Mouse (Mus musculus) heart, embryonic 12.5 days (tissue): ENCODE results near the gene Syt8. TPM values are rescaled to one million over a fixed set of nuclear protein-coding genes. Genes with fewer than 3 reads are reported as not detected.
"Not testable (repeated sequence)": the region's sequence is repeated elsewhere in the genome, so short reads cannot be mapped to it uniquely, and the experiment has no call there.

Experiments
- ATAC-seq: fragments of 200-750 bp; cut with Nextera tagmentation; 2 replicates; pipeline ENCODE4 v1.8.0; 2017; ENCODE audit warnings: moderate TSS enrichment, moderate library complexity; ENCODE audit not compliant: insufficient number of reproducible peaks, low FRiP score
- H3K27ac ChIP-seq: fragments of 300-500 bp; sonication (generic); 2 replicates; pipeline ENCODE4 v1.5.1; 2016; ENCODE audit warnings: mild to moderate bottlenecking, moderate library complexity; ENCODE audit not compliant: poor library complexity, severe bottlenecking
- H3K27me3 ChIP-seq: fragments of 300-500 bp; sonication (generic); replicated peaks from 2 replicates; pipeline ENCODE4 v1.6.1; 2016; ENCODE audit warnings: mild to moderate bottlenecking, moderate library complexity
- H3K36me3 ChIP-seq: fragments of 300-500 bp; sonication (generic); 2 replicates; pipeline ENCODE4 v1.6.1; 2016; ENCODE audit warnings: mild to moderate bottlenecking, moderate library complexity
- H3K4me1 ChIP-seq: fragments of 300-500 bp; sonication (generic); replicated peaks from 2 replicates; pipeline ENCODE4 v1.6.1; 2016; ENCODE audit warnings: mild to moderate bottlenecking
- H3K4me2 ChIP-seq: fragments of 300-500 bp; sonication (generic); 2 replicates; pipeline ENCODE4 v1.6.1; 2016; ENCODE audit warnings: mild to moderate bottlenecking, moderate library complexity
- H3K4me3 ChIP-seq: fragments of 300-500 bp; sonication (generic); 2 replicates; pipeline ENCODE4 v1.5.1; 2016; ENCODE audit warnings: mild to moderate bottlenecking
- H3K9ac ChIP-seq: fragments of 300-500 bp; sonication (generic); 2 replicates; pipeline ENCODE4 v1.6.1; 2016; ENCODE audit warnings: mild to moderate bottlenecking, moderate library complexity
- H3K9me3 ChIP-seq: fragments of 300-500 bp; sonication (generic); replicated peaks from 2 replicates; pipeline ENCODE4 v1.6.1; 2016; ENCODE audit warnings: mild to moderate bottlenecking, moderate library complexity
- WGBS: fragments of 180-500 bp; shearing (Covaris S2); methylation state at CpG from one replicate; pipeline ENCODE4 v1.1.7; 2016; 5-methylcytosine and 5-hydroxymethylcytosine counted together
- polyA plus RNA-seq: library from polyadenylated mRNA; unstranded; fragments of >200 nt; fragmentation: Nextera tagmentation; extraction: Ambion mirVana; gene quantifications from 2 replicates; pipeline ENCODE4 v1.2.1, GENCODE M21; 2016

Gene Syt8
- polyA plus RNA-seq, 1 experiment from 2014 or later, result 0.57 TPM

GRCm38 (mm10) chr7:142394261-142395190, 40.1 kb upstream of the Syt8 start:
- H3K9me3 ChIP-seq, result no peaks in the 10 kb centered on the region
- 68% methylated on average over 6 of the region's 6 CpGs for WGBS
- no peak for ATAC-seq
- H3K36me3 ChIP-seq, result no peaks in the 10 kb centered on the region
- 0 out of 2 replicates have a peak, but pooled peaks cover 5% of the 10 kb centered on the region for H3K4me1 ChIP-seq
- H3K27me3 ChIP-seq, result no peaks in the 10 kb centered on the region
- no peak overlapping the region for H3K4me3 ChIP-seq
- no peak overlapping the region for H3K4me2 ChIP-seq
- H3K9ac ChIP-seq, result no peak overlapping the region
- H3K27ac ChIP-seq, result no peak overlapping the region

- H3K9ac ChIP-seq, result no peak overlapping the region
- H3K27me3 ChIP-seq, result no peaks in the 10 kb centered on the region
- no peak for ATAC-seq
- no peaks in the 10 kb centered on the region for H3K36me3 ChIP-seq
- 67% methylated on average over 4 of the region's 4 CpGs for WGBS
- H3K9me3 ChIP-seq, result no peaks in the 10 kb centered on the region
- H3K4me2 ChIP-seq, result no peak overlapping the region
- no peak overlapping the region for H3K27ac ChIP-seq
- H3K4me3 ChIP-seq, result no peak overlapping the region
- 0 out of 2 replicates have a peak, but pooled peaks cover 5% of the 10 kb centered on the region for H3K4me1 ChIP-seq
Observed at GRCm38 (mm10) chr7:142395472-142395871, 39.2 kb upstream of the Syt8 start.

GRCm38 (mm10) chr7:142396611-142397010, 38.0 kb upstream of the Syt8 start:
- Histone ChIP-seq H3K4me3 (no peak overlapping the region), H3K9me3 (no peaks in the 10 kb centered on the region), H3K27ac (no peak overlapping the region), H3K27me3 (no peaks in the 10 kb centered on the region), H3K36me3 (no peaks in the 10 kb centered on the region), H3K9ac (no peak overlapping the region), H3K4me1 (0 out of 2 replicates have a peak, but pooled peaks cover 7% of the 10 kb centered on the region), H3K4me2 (no peak overlapping the region)
- ATAC-seq, result no peak
- 86% methylated on average over 1 of the region's 1 CpGs for WGBS

- 0 out of 2 replicates have a peak, but pooled peaks cover 5% of the 10 kb centered on the region for H3K4me1 ChIP-seq
- H3K36me3 ChIP-seq, result no peaks in the 10 kb centered on the region
- H3K9me3 ChIP-seq, result no peaks in the 10 kb centered on the region
- no peak overlapping the region for H3K9ac ChIP-seq
- H3K27ac ChIP-seq, result no peak overlapping the region
- no peak overlapping the region for H3K4me2 ChIP-seq
- H3K27me3 ChIP-seq, result no peaks in the 10 kb centered on the region
- ATAC-seq, result no peak
- WGBS, result 44% methylated on average over 2 of the region's 2 CpGs
- H3K4me3 ChIP-seq, result no peak overlapping the region
Observed at GRCm38 (mm10) chr7:142398052-142398451, 36.6 kb upstream of the Syt8 start.

GRCm38 (mm10) chr7:142399250-142399649, 35.4 kb upstream of the Syt8 start:
- Histone ChIP-seq H3K4me3 (no peak overlapping the region), H3K27me3 (no peaks in the 10 kb centered on the region), H3K9ac (no peak overlapping the region), H3K27ac (no peak overlapping the region), H3K4me2 (no peak overlapping the region), H3K9me3 (no peaks in the 10 kb centered on the region), H3K36me3 (no peaks in the 10 kb centered on the region), H3K4me1 (0 out of 2 replicates have a peak, but pooled peaks cover 2% of the 10 kb centered on the region)
- 52% methylated on average over 1 of the region's 1 CpGs for WGBS
- no peak for ATAC-seq

GRCm38 (mm10) chr7:142400112-142400749, 34.4 kb upstream of the Syt8 start:
- H3K4me1 ChIP-seq, result 0 out of 2 replicates have a peak, but pooled peaks cover 2% of the 10 kb centered on the region
- 68% methylated on average over 7 of the region's 7 CpGs for WGBS
- H3K4me3 ChIP-seq, result no peak overlapping the region
- no peaks in the 10 kb centered on the region for H3K9me3 ChIP-seq
- ATAC-seq, result no peak
- no peak overlapping the region for H3K27ac ChIP-seq
- H3K4me2 ChIP-seq, result no peak overlapping the region
- H3K36me3 ChIP-seq, result no peaks in the 10 kb centered on the region
- H3K27me3 ChIP-seq, result no peaks in the 10 kb centered on the region
- no peak overlapping the region for H3K9ac ChIP-seq

GRCm38 (mm10) chr7:142400750-142401142, 33.9 kb upstream of the Syt8 start:
- H3K4me3 ChIP-seq, result no peak overlapping the region
- no peak for ATAC-seq
- no peak overlapping the region for H3K27ac ChIP-seq
- WGBS, result 64% methylated on average over 7 of the region's 7 CpGs
- H3K9ac ChIP-seq, result no peak overlapping the region
- no peaks in the 10 kb centered on the region for H3K9me3 ChIP-seq
- H3K4me1 ChIP-seq, result 0 out of 2 replicates have a peak, but pooled peaks cover 2% of the 10 kb centered on the region
- H3K4me2 ChIP-seq, result no peak overlapping the region
- no peaks in the 10 kb centered on the region for H3K36me3 ChIP-seq
- no peaks in the 10 kb centered on the region for H3K27me3 ChIP-seq

GRCm38 (mm10) chr7:142403591-142403990, 31.1 kb upstream of the Syt8 start:
- Histone ChIP-seq H3K4me2 (no peak overlapping the region), H3K27ac (no peak overlapping the region), H3K9ac (no peak overlapping the region), H3K4me1 (0 out of 2 replicates have a peak, but pooled peaks cover 2% of the 10 kb centered on the region), H3K36me3 (no peaks in the 10 kb centered on the region), H3K9me3 (no peaks in the 10 kb centered on the region), H3K4me3 (no peak overlapping the region), H3K27me3 (no peaks in the 10 kb centered on the region)
- ATAC-seq, result no peak
- WGBS, result 70% methylated on average over 4 of the region's 4 CpGs

- not testable (repeated sequence) for H3K4me2 ChIP-seq, H3K4me1 ChIP-seq, H3K36me3 ChIP-seq, H3K9ac ChIP-seq, H3K27ac ChIP-seq, H3K27me3 ChIP-seq, ATAC-seq, H3K4me3 ChIP-seq, H3K9me3 ChIP-seq
- 92% methylated on average over 5 of the region's 5 CpGs for WGBS
Observed at GRCm38 (mm10) chr7:142405134-142405533, 29.5 kb upstream of the Syt8 start.

GRCm38 (mm10) chr7:142407935-142408334, 26.7 kb upstream of the Syt8 start:
- H3K9ac ChIP-seq, result no peak overlapping the region
- WGBS, result 67% methylated on average over 4 of the region's 4 CpGs
- no peak overlapping the region for H3K4me2 ChIP-seq
- ATAC-seq, result no peak
- H3K4me3 ChIP-seq, result no peak overlapping the region
- no peaks in the 10 kb centered on the region for H3K4me1 ChIP-seq
- no peaks in the 10 kb centered on the region for H3K36me3 ChIP-seq
- no peaks in the 10 kb centered on the region for H3K9me3 ChIP-seq
- no peaks in the 10 kb centered on the region for H3K27me3 ChIP-seq
- H3K27ac ChIP-seq, result no peak overlapping the region

GRCm38 (mm10) chr7:142408686-142409085, 26.0 kb upstream of the Syt8 start:
- Histone ChIP-seq H3K9me3 (no peaks in the 10 kb centered on the region), H3K4me1 (no peaks in the 10 kb centered on the region), H3K27me3 (no peaks in the 10 kb centered on the region), H3K36me3 (no peaks in the 10 kb centered on the region), H3K4me3 (no peak overlapping the region), H3K9ac (no peak overlapping the region), H3K27ac (no peak overlapping the region), H3K4me2 (no peak overlapping the region)
- no peak for ATAC-seq
- WGBS, result 92% methylated on average over 8 of the region's 8 CpGs
